Mouse (Mus musculus): ENCODE results near the gene Ncs1. TPM values are rescaled to one million over a fixed set of nuclear protein-coding genes. Genes with fewer than 3 reads are reported as not detected.

The Ncs1 gene
- polyA plus RNA-seq (2015; fragmentation: Nextera tagmentation; extraction: Ambion mirVana) = 45.7 and 47.9 TPM in 2 replicates

GRCm38 (mm10) chr2:31245491-31246141 lies at the start of gene Ncs1:
TSS of gene Ncs1 (plus strand) at chr2:31245823.
- H3K9me3 ChIP-seq = no peaks in the 10 kb centered on the region
- no peaks in the 10 kb centered on the region for H3K27me3 ChIP-seq
- peak within 1 kb of the TSS; percentile 96 for H3K4me2 ChIP-seq
- H3K4me3 ChIP-seq = peak within 1 kb of the TSS; percentile 93
- H3K27ac ChIP-seq = peak within 1 kb of the TSS; percentile 83
- 0 out of 2 replicates have a peak, but pooled peaks cover 3% of the 10 kb centered on the region for H3K36me3 ChIP-seq
- H3K4me1 ChIP-seq = peaks cover 43% of the 10 kb centered on the region
- WGBS = under 1% methylated on average over 76 of the region's 89 CpGs
- ATAC-seq (ENCODE audit: insufficient number of reproducible peaks, insufficient read depth, low FRiP score, low TSS enrichment, low read depth) = peak; percentile 81
- peak within 1 kb of the TSS; percentile 92 for H3K9ac ChIP-seq

GRCm38 (mm10) chr2:31198621-31199020 lies 47.0 kb upstream of the Ncs1 start:
- Histone ChIP-seq H3K36me3 (peaks cover 83% of the 10 kb centered on the region), H3K27me3 (no peaks in the 10 kb centered on the region), H3K9me3 (no peaks in the 10 kb centered on the region), H3K4me3 (no peak overlapping the region), H3K4me2 (no peak overlapping the region), H3K4me1 (peaks cover 9% of the 10 kb centered on the region; the same call in 1 of the 2 replicates), H3K9ac (no peak overlapping the region), H3K27ac (no peak overlapping the region)
- ATAC-seq (ENCODE audit: insufficient number of reproducible peaks, insufficient read depth, low FRiP score, low TSS enrichment, low read depth) = no peak
- 91% methylated on average over 4 of the region's 4 CpGs for WGBS

- Histone ChIP-seq H3K27ac (no peak overlapping the region), H3K4me3 (no peak overlapping the region), H3K4me2 (no peak overlapping the region), H3K9me3 (no peaks in the 10 kb centered on the region), H3K9ac (no peak overlapping the region), H3K36me3 (peaks cover 85% of the 10 kb centered on the region), H3K27me3 (no peaks in the 10 kb centered on the region), H3K4me1 (peaks cover 9% of the 10 kb centered on the region; the same call in 1 of the 2 replicates)
- ATAC-seq (ENCODE audit: insufficient number of reproducible peaks, insufficient read depth, low FRiP score, low TSS enrichment, low read depth) = no peak
- WGBS = 91% methylated on average over 2 of the region's 2 CpGs
These were observed 45.6 kb upstream of the Ncs1 start for GRCm38 (mm10) chr2:31200051-31200450.

- no peaks in the 10 kb centered on the region for H3K27me3 ChIP-seq
- ATAC-seq (ENCODE audit: insufficient number of reproducible peaks, insufficient read depth, low FRiP score, low TSS enrichment, low read depth) = no peak
- no peak overlapping the region for H3K27ac ChIP-seq
- H3K4me2 ChIP-seq = no peak overlapping the region
- 61% methylated on average over 7 of the region's 7 CpGs for WGBS
- H3K36me3 ChIP-seq = peaks cover 76% of the 10 kb centered on the region
- H3K4me3 ChIP-seq = no peak overlapping the region
- H3K4me1 ChIP-seq = peaks cover 20% of the 10 kb centered on the region
- no peaks in the 10 kb centered on the region for H3K9me3 ChIP-seq
- no peak overlapping the region for H3K9ac ChIP-seq
These were observed 43.8 kb upstream of the Ncs1 start for GRCm38 (mm10) chr2:31201851-31202250.

- ATAC-seq (ENCODE audit: insufficient number of reproducible peaks, insufficient read depth, low FRiP score, low TSS enrichment, low read depth) = no peak
- WGBS = 21% methylated on average over 3 of the region's 3 CpGs
These were observed 43.3 kb upstream of the Ncs1 start for GRCm38 (mm10) chr2:31202357-31202756.

DNA sequence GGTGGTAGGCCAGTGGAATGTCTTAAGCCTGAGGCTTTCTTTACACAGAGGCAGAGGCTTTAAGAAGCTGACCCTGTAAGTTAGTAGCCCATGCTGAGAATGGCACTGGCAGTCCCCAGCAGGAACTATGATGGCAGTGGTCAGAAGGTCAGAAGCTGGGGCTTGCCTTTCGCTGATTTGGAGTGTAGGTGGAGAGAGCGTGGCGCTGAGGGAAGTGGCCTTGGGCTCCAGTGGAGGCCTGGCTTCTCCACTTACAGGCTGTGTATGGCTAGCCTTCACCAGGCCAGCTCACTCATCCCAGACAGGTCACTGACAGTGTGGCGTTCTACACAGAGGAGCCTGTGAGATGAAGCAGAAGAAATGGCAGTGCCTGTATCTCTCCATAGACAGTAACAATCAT lies 42.7 kb upstream of the Ncs1 start:
- H3K27ac ChIP-seq = peak overlapping the region; percentile 16; the same call in 1 of the 2 replicates
- peak overlapping the region; percentile 40; the same call in 1 of the 2 replicates for H3K9ac ChIP-seq
- peaks cover 71% of the 10 kb centered on the region for H3K36me3 ChIP-seq

More at GRCm38 (mm10) chr2:31202357-31202756, 43.3 kb upstream of the Ncs1 start:
- H3K36me3 ChIP-seq = peaks cover 71% of the 10 kb centered on the region
- peaks cover 23% of the 10 kb centered on the region for H3K4me1 ChIP-seq
- peak overlapping the region; percentile 40; the same call in 1 of the 2 replicates for H3K9ac ChIP-seq
- no peak overlapping the region for H3K4me3 ChIP-seq
- H3K9me3 ChIP-seq = no peaks in the 10 kb centered on the region
- no peak overlapping the region for H3K4me2 ChIP-seq
- no peaks in the 10 kb centered on the region for H3K27me3 ChIP-seq
- peak overlapping the region; percentile 16; the same call in 1 of the 2 replicates for H3K27ac ChIP-seq

DNA sequence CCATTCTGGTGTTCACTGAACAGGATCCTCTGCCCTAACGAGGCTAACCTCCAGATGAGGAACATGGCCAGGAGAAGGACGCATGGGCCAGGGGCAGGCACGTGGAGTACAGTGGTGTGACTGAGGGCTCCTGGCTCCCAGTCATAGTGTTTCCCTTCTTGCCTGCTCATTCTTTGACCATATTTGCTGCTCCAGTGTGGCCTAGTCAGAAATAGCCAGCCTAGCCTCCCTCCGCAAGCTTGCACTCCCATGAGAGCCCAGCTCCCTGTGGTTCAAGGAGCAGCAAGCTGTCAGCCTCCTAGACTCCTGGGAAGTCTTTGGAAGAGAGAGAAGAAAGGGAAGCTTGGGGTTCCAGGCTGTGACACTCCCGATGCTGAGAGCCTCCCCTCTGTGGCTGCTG lies 40.9 kb upstream of the Ncs1 start:
- H3K27me3 ChIP-seq = no peaks in the 10 kb centered on the region
- H3K4me2 ChIP-seq = no peak overlapping the region
- no peak for ATAC-seq (ENCODE audit: insufficient number of reproducible peaks, insufficient read depth, low FRiP score, low TSS enrichment, low read depth)
- peaks cover 75% of the 10 kb centered on the region for H3K36me3 ChIP-seq
- peaks cover 23% of the 10 kb centered on the region for H3K4me1 ChIP-seq
- no peaks in the 10 kb centered on the region for H3K9me3 ChIP-seq
- no peak overlapping the region for H3K9ac ChIP-seq
- H3K4me3 ChIP-seq = no peak overlapping the region
- no peak overlapping the region for H3K27ac ChIP-seq
- 89% methylated on average over 5 of the region's 5 CpGs for WGBS

More for the DNA sequence above, 42.7 kb upstream of the Ncs1 start:
- WGBS = 72% methylated on average over 4 of the region's 4 CpGs
- Histone ChIP-seq H3K4me2 (no peak overlapping the region), H3K4me3 (no peak overlapping the region), H3K4me1 (peaks cover 23% of the 10 kb centered on the region), H3K27me3 (no peaks in the 10 kb centered on the region), H3K9me3 (no peaks in the 10 kb centered on the region)
- no peak for ATAC-seq (ENCODE audit: insufficient number of reproducible peaks, insufficient read depth, low FRiP score, low TSS enrichment, low read depth)

DNA sequence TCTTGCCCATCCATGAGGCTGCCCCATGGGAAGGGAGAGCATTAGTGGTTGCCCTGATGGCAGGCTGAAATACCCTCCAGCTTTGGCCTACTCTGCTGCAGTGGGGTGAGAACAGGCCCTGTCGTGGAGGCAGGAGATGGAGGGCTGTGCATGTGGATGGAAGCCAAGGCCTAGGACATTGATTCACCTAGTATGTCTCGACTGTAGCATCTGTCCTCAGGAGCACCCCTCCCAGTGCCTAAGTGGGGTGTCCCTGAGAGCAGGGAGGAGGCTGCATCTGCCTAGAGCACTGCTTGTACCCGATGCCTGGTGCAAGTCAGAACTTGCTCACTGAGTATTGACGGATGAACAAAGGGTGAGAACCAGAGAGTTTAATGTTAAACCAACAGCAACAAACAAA lies 39.4 kb upstream of the Ncs1 start:
- H3K4me3 ChIP-seq = no peak overlapping the region
- no peaks in the 10 kb centered on the region for H3K27me3 ChIP-seq
- H3K9me3 ChIP-seq = no peaks in the 10 kb centered on the region
- H3K4me1 ChIP-seq = peaks cover 23% of the 10 kb centered on the region
- 64% methylated on average over 4 of the region's 4 CpGs for WGBS
- H3K27ac ChIP-seq = no peak overlapping the region; the same call in none of the 2 replicates
- H3K4me2 ChIP-seq = no peak overlapping the region
- H3K9ac ChIP-seq = no peak overlapping the region
- peaks cover 77% of the 10 kb centered on the region for H3K36me3 ChIP-seq
- no peak for ATAC-seq (ENCODE audit: insufficient number of reproducible peaks, insufficient read depth, low FRiP score, low TSS enrichment, low read depth)

- H3K4me1 ChIP-seq = peaks cover 23% of the 10 kb centered on the region
- no peak overlapping the region for H3K9ac ChIP-seq
- H3K36me3 ChIP-seq = peaks cover 77% of the 10 kb centered on the region
- WGBS = 43% methylated on average over 8 of the region's 8 CpGs
- H3K4me3 ChIP-seq = no peak overlapping the region
- H3K27me3 ChIP-seq = no peaks in the 10 kb centered on the region
- no peaks in the 10 kb centered on the region for H3K9me3 ChIP-seq
- no peak overlapping the region for H3K4me2 ChIP-seq
- no peak overlapping the region for H3K27ac ChIP-seq
- no peak for ATAC-seq (ENCODE audit: insufficient number of reproducible peaks, insufficient read depth, low FRiP score, low TSS enrichment, low read depth)
These were observed 38.7 kb upstream of the Ncs1 start for GRCm38 (mm10) chr2:31206882-31207281.

DNA sequence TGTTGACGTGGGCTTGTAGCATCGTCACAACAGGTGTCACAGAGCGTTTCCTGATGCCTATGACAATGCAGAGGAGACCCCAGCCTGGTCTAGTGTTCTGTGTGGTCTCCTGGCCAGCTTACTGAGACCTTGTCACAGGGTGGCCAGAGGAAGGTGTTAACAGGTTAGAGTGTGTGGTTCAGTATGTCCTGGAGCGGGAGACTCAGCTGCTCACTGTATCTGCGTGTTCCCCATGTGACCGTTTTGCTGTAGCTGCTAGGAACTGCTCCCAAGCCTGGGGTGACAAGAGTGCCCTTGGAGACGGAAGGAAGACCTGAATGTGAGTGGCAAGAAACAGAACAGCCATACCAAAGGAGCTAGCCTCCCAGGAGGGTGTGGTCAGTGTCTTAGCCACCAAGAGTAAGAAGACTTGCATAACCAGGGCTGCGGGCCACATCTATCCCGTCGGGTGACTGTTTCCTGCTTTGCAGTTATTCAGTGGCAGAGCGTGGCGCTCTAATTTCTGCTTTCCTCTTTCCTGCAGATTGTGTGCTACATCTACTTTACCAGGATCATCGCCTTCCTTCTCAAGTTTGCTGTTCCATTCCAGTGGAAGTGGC lies 37.0 kb upstream of the Ncs1 start:
- 92% methylated on average over 13 of the region's 13 CpGs for WGBS
- Histone ChIP-seq H3K27ac (no peak overlapping the region), H3K4me3 (no peak overlapping the region), H3K27me3 (no peaks in the 10 kb centered on the region), H3K4me2 (no peak overlapping the region), H3K9me3 (no peaks in the 10 kb centered on the region), H3K4me1 (peaks cover 14% of the 10 kb centered on the region), H3K36me3 (peaks cover 82% of the 10 kb centered on the region), H3K9ac (no peak overlapping the region)
- ATAC-seq (ENCODE audit: insufficient number of reproducible peaks, insufficient read depth, low FRiP score, low TSS enrichment, low read depth) = no peak

- Histone ChIP-seq H3K9me3 (no peaks in the 10 kb centered on the region), H3K36me3 (peaks cover 81% of the 10 kb centered on the region), H3K9ac (no peak overlapping the region), H3K4me3 (no peak overlapping the region), H3K27ac (no peak overlapping the region), H3K27me3 (no peaks in the 10 kb centered on the region), H3K4me1 (peaks cover 19% of the 10 kb centered on the region), H3K4me2 (no peak overlapping the region)
- WGBS = 87% methylated on average over 4 of the region's 4 CpGs
- ATAC-seq (ENCODE audit: insufficient number of reproducible peaks, insufficient read depth, low FRiP score, low TSS enrichment, low read depth) = no peak
These were observed 36.1 kb upstream of the Ncs1 start for GRCm38 (mm10) chr2:31209525-31209924.

Measured in embryonic facial prominence, embryonic 13.5 days (tissue).